Mouse (Mus musculus): ENCODE measurements at regions not wholly inside any gene's neighbourhood (a gene's known extent, or its start where the extent isn't known, plus 50 kb on each side); places are given as distances from the start of the nearest gene placed in this dataset.

GRCm38 (mm10) chr11:44349546-44349945, 50.3 kb upstream of the Il12b start:
- no peak for DNase-seq
